Mouse (Mus musculus) midbrain, embryonic 14.5 days (tissue): ENCODE measurements around the gene Acy3. TPM values are rescaled to one million over a fixed set of nuclear protein-coding genes. Genes with fewer than 3 reads are reported as not detected.
"Not testable (repeated sequence)": the region's sequence is repeated elsewhere in the genome, so short reads cannot be mapped to it uniquely, and the experiment has no call there.

Experiments used
- ATAC-seq: fragments of 200-750 bp; cut with Nextera tagmentation; 2 replicates; pipeline ENCODE4 v1.8.0; 2017; ENCODE audit warnings: moderate number of reproducible peaks, moderate library complexity; ENCODE audit not compliant: low FRiP score, low TSS enrichment
- DNase-seq: peaks from one replicate; pipeline ENCODE4 v3.0.0-alpha.2; 2015
- H3K27ac ChIP-seq: fragments of 300-500 bp; sonication (generic); replicated peaks from 2 replicates; pipeline ENCODE4 v1.5.1; 2014; ENCODE audit warnings: mild to moderate bottlenecking, low read depth, low read length, moderate library complexity
- H3K27me3 ChIP-seq: fragments of 300-500 bp; sonication (generic); 2 replicates; pipeline ENCODE4 v1.6.1; 2014; ENCODE audit warnings: low read length, control low read depth, mixed read lengths; ENCODE audit not compliant: control insufficient read depth, insufficient read depth
- H3K36me3 ChIP-seq: fragments of 300-500 bp; sonication (generic); 2 replicates; pipeline ENCODE4 v1.6.1; 2014; ENCODE audit warnings: low read length, control low read depth; ENCODE audit not compliant: control insufficient read depth, insufficient read depth
- H3K4me1 ChIP-seq: fragments of 300-500 bp; sonication (generic); 2 replicates; pipeline ENCODE4 v1.6.1; 2014; ENCODE audit warnings: mild to moderate bottlenecking, antibody characterized with exemption, low read length, control low read depth; ENCODE audit not compliant: control insufficient read depth, insufficient read depth
- H3K4me2 ChIP-seq: fragments of 300-500 bp; sonication (generic); 2 replicates; pipeline ENCODE4 v1.6.1; 2014; ENCODE audit warnings: mild to moderate bottlenecking, low read length, moderate library complexity
- H3K4me3 ChIP-seq: fragments of 300-500 bp; sonication (generic); replicated peaks from 2 replicates; pipeline ENCODE4 v1.5.1; 2014; ENCODE audit warnings: low read depth, low read length
- H3K9ac ChIP-seq: fragments of 300-500 bp; sonication (generic); replicated peaks from 2 replicates; pipeline ENCODE4 v1.6.1; 2014; ENCODE audit warnings: mild to moderate bottlenecking, low read length, moderate library complexity
- H3K9me3 ChIP-seq: fragments of 300-500 bp; sonication (generic); 2 replicates; pipeline ENCODE4 v1.6.1; 2016; ENCODE audit warnings: low read length, control low read depth, mixed read lengths; ENCODE audit not compliant: control insufficient read depth
- WGBS: fragments of 180-500 bp; shearing (Covaris S2); extraction: QIAGEN DNeasy Blood & Tissue Kit; methylation state at CpG from one replicate; pipeline ENCODE4 v1.1.7; 2014; 5-methylcytosine and 5-hydroxymethylcytosine counted together
- polyA plus RNA-seq: library from polyadenylated mRNA; unstranded; fragments of >200 nt; fragmentation: Nextera tagmentation; extraction: Ambion mirVana; gene quantifications from 2 replicates; pipeline ENCODE4 v1.2.1, GENCODE M21; 2014

Acy3 gene
- polyA plus RNA-seq, 1 experiment from 2014 or later = 2.2 TPM

DNA sequence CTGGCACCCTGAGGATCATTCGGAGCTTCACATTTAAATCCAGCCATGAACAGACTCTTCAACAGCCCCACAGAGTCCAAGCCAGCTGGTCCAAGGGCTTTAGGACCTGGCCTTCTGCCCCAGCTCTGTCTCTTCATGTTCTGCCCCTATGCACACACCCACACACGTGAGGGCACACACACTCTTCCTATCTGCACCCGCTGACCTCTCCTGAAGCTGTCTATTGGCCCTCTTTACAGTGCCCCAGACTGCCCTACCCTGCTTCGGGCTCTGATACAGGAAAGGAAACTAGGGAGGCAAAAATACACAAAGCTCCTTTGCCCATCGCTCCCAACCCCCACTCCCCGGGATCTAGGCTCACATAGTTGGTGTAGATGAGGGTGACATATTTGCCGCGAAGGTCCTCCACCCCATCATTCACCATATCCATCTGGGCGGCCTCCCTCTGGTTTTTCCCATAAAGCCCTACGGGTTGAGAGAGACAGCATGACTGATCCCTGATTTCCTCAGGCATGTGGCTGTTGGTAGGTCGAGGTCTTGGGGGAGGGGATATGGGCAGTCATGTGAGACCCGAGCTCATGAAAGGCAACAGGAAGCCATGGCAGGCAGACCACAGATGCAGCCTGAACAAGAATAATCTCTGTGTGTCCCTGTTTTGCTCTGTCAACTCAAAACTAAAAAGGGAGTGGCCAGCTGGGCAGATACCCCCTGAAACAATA, 50.1 kb downstream of the Acy3 start:
- no peak overlapping the region for H3K4me3 ChIP-seq
- H3K4me2 ChIP-seq = peak overlapping the region; percentile 24; the same call in 1 of the 2 replicates
- ATAC-seq (no peak), DNase-seq (no peak)
- H3K9me3 ChIP-seq = no peaks in the 10 kb centered on the region
- no peak overlapping the region for H3K9ac ChIP-seq
- no peaks in the 10 kb centered on the region for H3K27me3 ChIP-seq
- no peak overlapping the region for H3K27ac ChIP-seq
- H3K36me3 ChIP-seq = no peaks in the 10 kb centered on the region
- 0 out of 2 replicates have a peak, but pooled peaks cover 4% of the 10 kb centered on the region for H3K4me1 ChIP-seq
- WGBS = 68% methylated on average over 12 of the region's 12 CpGs

DNA sequence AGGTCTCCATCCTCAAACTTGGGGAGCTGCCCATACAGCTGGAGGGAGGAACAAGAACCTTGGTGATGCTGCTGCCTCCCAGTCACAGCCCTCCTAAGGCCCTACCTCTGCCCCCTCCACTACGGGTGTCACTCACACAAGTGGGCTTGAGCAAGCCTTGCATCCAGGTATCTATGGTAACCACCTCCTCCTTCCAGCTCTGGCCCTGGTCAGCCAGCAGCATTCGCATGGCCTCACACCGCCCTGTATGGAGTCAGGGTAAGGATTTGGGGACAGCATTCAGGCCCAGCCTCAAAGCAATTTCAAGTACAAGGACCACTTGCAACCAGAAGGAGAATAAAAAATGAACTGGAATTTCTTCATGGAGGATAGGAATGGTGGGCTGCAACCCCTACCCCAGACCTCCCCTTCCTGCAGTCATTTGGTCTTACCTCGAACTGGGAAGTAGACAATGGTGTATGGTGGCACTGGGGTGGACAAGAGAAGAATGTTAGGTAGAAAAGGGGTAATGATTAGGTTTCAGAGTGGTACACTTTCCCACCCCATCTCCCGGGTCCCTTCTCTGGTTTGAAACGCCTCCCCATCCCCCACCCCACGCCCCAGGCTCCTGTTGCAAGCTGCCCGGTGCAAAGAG, 50.9 kb downstream of the Acy3 start:
- Histone ChIP-seq H3K4me2 (peak overlapping the region; percentile 78), H3K27ac (peak overlapping the region; percentile 57), H3K4me3 (peak overlapping the region; percentile 59), H3K9ac (peak overlapping the region; percentile 75)
- not testable (repeated sequence) for ATAC-seq, H3K36me3 ChIP-seq, H3K4me1 ChIP-seq, H3K9me3 ChIP-seq, H3K27me3 ChIP-seq, DNase-seq
- WGBS = 16% methylated on average over 7 of the region's 8 CpGs

DNA sequence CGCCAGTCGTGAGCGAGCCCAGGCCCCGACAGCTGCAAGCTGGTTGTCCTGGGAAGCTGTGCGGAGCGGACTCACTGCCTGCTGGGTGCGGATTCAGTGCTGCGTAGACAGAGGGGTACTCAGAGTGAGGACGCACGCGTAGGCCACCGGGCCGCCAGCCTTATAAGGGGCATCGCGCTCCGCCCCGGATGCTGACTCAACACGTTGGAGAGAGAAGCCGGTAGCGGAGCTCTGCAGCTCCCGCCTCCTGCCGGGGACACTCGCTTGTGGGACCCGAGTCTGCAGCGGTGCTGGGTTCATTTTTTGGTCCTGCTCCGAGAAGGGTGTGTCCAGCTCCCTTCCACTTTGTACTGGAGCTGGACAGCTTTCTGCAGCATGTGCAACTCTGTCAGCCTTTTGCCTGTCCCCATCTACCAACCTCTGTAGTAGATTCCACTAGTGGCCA, 51.4 kb downstream of the Acy3 start, which contains the start of gene Gstp1:
Gene Gstp1 (minus strand): TSS at position 198 of the 445 bp plus-strand sequence.
- Histone ChIP-seq H3K4me2 (peak within 1 kb of the TSS; percentile 78), H3K36me3 (no peaks in the 10 kb centered on the region), H3K4me1 (0 out of 2 replicates have a peak, but pooled peaks cover 4% of the 10 kb centered on the region), H3K27ac (peak within 1 kb of the TSS; percentile 57), H3K9ac (peak within 1 kb of the TSS; percentile 75), H3K4me3 (peak within 1 kb of the TSS; percentile 59), H3K9me3 (no peaks in the 10 kb centered on the region), H3K27me3 (no peaks in the 10 kb centered on the region)
- under 1% methylated on average over 26 of the region's 26 CpGs for WGBS
- DNase-seq = peak; percentile 89
- ATAC-seq = peak; percentile 68; the same call in 1 of the 2 replicates

Other genes with a start within 250 kb of the Acy3 start
- gene Kmt5b, start 219.1 kb upstream of the Acy3 start, polyA plus RNA-seq = 55.6 and 74.0 TPM in 2 replicates
- 50.2 and 51.8 TPM in 2 replicates for gene Chka, start 134.8 kb upstream of the Acy3 start, polyA plus RNA-seq
- gene Tcirg1, start 79.4 kb upstream of the Acy3 start, polyA plus RNA-seq = 7.4 and 11.0 TPM in 2 replicates
- gene Ndufs8, start 73.8 kb upstream of the Acy3 start, polyA plus RNA-seq = 261 and 304 TPM in 2 replicates
- gene Aldh3b1, start 56.8 kb upstream of the Acy3 start, polyA plus RNA-seq = 0.84 and 1.1 TPM in 2 replicates
- 3.7 and 13.4 TPM in 2 replicates for gene Unc93b1, start 51.4 kb upstream of the Acy3 start, polyA plus RNA-seq
- not detected in 2 replicates for gene Aldh3b3, start 27.9 kb upstream of the Acy3 start, polyA plus RNA-seq
- 0.16 and 0.32 TPM in 2 replicates for gene Aldh3b2, start 14.2 kb upstream of the Acy3 start, polyA plus RNA-seq
- gene Tbx10, start 6.2 kb downstream of the Acy3 start, polyA plus RNA-seq = not detected in 2 replicates
- 26.8 and 30.3 TPM in 2 replicates for gene Nudt8, start 14.0 kb downstream of the Acy3 start, polyA plus RNA-seq
- gene Gm49405, start 14.1 kb downstream of the Acy3 start, polyA plus RNA-seq = 3.3 and 3.9 TPM in 2 replicates
- 5.7 and 7.1 TPM in 2 replicates for gene Doc2g, start 16.7 kb downstream of the Acy3 start, polyA plus RNA-seq
- gene Ndufv1, start 26.2 kb downstream of the Acy3 start, polyA plus RNA-seq = 223 and 231 TPM in 2 replicates
- gene Gstp1, start 51.4 kb downstream of the Acy3 start, polyA plus RNA-seq = 397 and 514 TPM in 2 replicates
- gene Gstp2, start 59.5 kb downstream of the Acy3 start, polyA plus RNA-seq = 1.9 TPM in 1 of 2 replicates, not detected in the other
- not detected in 2 replicates for gene Gstp3, start 73.0 kb downstream of the Acy3 start, polyA plus RNA-seq
- not detected in 2 replicates for gene Cabp2, start 95.0 kb downstream of the Acy3 start, polyA plus RNA-seq
- gene Cdk2ap2, start 110.6 kb downstream of the Acy3 start, polyA plus RNA-seq = 83.4 and 87.0 TPM in 2 replicates
- gene Pitpnm1, start 113.4 kb downstream of the Acy3 start, polyA plus RNA-seq = 72.8 and 89.0 TPM in 2 replicates
- 84.3 and 98.0 TPM in 2 replicates for gene Aip, start 139.3 kb downstream of the Acy3 start, polyA plus RNA-seq
- gene Gpr152, start 153.2 kb downstream of the Acy3 start, polyA plus RNA-seq = not detected in 2 replicates
- 0.14 and 0.15 TPM in 2 replicates for gene Cabp4, start 157.5 kb downstream of the Acy3 start, polyA plus RNA-seq
- gene Coro1b, start 162.0 kb downstream of the Acy3 start, polyA plus RNA-seq = 105 and 117 TPM in 2 replicates
- 0.55 and 0.64 TPM in 2 replicates for gene Ptprcap, start 167.0 kb downstream of the Acy3 start, polyA plus RNA-seq
- gene Rps6kb2, start 176.8 kb downstream of the Acy3 start, polyA plus RNA-seq = 37.3 and 42.2 TPM in 2 replicates
- 3.9 and 6.0 TPM in 2 replicates for gene Carns1, start 188.9 kb downstream of the Acy3 start, polyA plus RNA-seq
- 0.54 and 0.94 TPM in 2 replicates for gene Tbc1d10c, start 204.7 kb downstream of the Acy3 start, polyA plus RNA-seq
- gene Ppp1ca, start 205.5 kb downstream of the Acy3 start, polyA plus RNA-seq = 591 and 597 TPM in 2 replicates
- gene Rad9a, start 215.1 kb downstream of the Acy3 start, polyA plus RNA-seq = 20.3 and 22.7 TPM in 2 replicates
- gene Clcf1, start 227.7 kb downstream of the Acy3 start, polyA plus RNA-seq = 0.08 and 0.46 TPM in 2 replicates
- not detected in 2 replicates for gene AC109138.7, start 227.8 kb downstream of the Acy3 start, polyA plus RNA-seq
- gene Pold4, start 245.3 kb downstream of the Acy3 start, polyA plus RNA-seq = 18.5 and 19.1 TPM in 2 replicates